Mouse (Mus musculus) v-Abl transformed pro-B cells (cell line): ENCODE results near the gene Tmem176a.
"Not testable (repeated sequence)": the region's sequence is repeated elsewhere in the genome, so short reads cannot be mapped to it uniquely, and the experiment has no call there.

ENCODE experiments used
- in situ Hi-C, 2 experiments: fragments of 400-800 bp; cut with MboI; formaldehyde crosslinking; loops; one replicate each; pipeline ENCODE4 v1.15.1; 2025; ENCODE audit not compliant: unreplicated experiment in 2 of 2

The Tmem176a gene

GRCm38 (mm10) chr6:48840371-48840969, at the start of gene Tmem176a:
TSS of gene Tmem176a (plus strand) at chr6:48840919.
- in situ Hi-C loops, result loop anchor here in 1 of 2 experiments (5.0 kb wide), 1 partner anchor 193 kb away; the partner anchor contains the start of gene Gimap8

GRCm38 (mm10) chr6:48801897-48802296, 38.8 kb upstream of the Tmem176a start:
- in situ Hi-C loops, result no loop called here

GRCm38 (mm10) chr6:48803406-48804051, 37.2 kb upstream of the Tmem176a start:
- in situ Hi-C loops, result no loop called here

- in situ Hi-C loops, result no loop called here
These were observed 36.4 kb upstream of the Tmem176a start for GRCm38 (mm10) chr6:48804346-48804745.

- in situ Hi-C loops, result loop anchor here in 1 of 2 experiments (5.0 kb wide), 1 partner anchor 34 kb away; the partner anchor contains the start of gene Gimap3
These were observed 34.0 kb upstream of the Tmem176a start for GRCm38 (mm10) chr6:48806746-48807145.

GRCm38 (mm10) chr6:48809494-48810219, 31.1 kb upstream of the Tmem176a start:
- in situ Hi-C loops, result loop anchor here in 1 of 2 experiments (5.0 kb wide), 1 partner anchor 37 kb away; the partner anchor contains the start of gene Gimap3

- in situ Hi-C loops, result loop anchor here (5.0 kb wide), 1 partner anchor 42 kb away; no protein-coding TSS in a partner anchor
These were observed 25.7 kb upstream of the Tmem176a start for GRCm38 (mm10) chr6:48815013-48815412.

- in situ Hi-C loops, result loop anchor here (5.0 kb wide), 1 partner anchor 39 kb away; no protein-coding TSS in a partner anchor
These were observed 22.9 kb upstream of the Tmem176a start for GRCm38 (mm10) chr6:48817815-48818214.

- in situ Hi-C loops, result not testable (repeated sequence)
These were observed 18.5 kb upstream of the Tmem176a start for GRCm38 (mm10) chr6:48821991-48822785.

- in situ Hi-C loops, result no loop called here
These were observed 15.7 kb upstream of the Tmem176a start for GRCm38 (mm10) chr6:48825016-48825415.

- in situ Hi-C loops, result no loop called here
These were observed 11.7 kb upstream of the Tmem176a start for GRCm38 (mm10) chr6:48828976-48829375.

- in situ Hi-C loops, result no loop called here
These were observed 11.1 kb upstream of the Tmem176a start for GRCm38 (mm10) chr6:48829651-48830050.

GRCm38 (mm10) chr6:48830241-48830640, 10.5 kb upstream of the Tmem176a start:
- in situ Hi-C loops, result no loop called here

- in situ Hi-C loops, result no loop called here
These were observed 9.6 kb upstream of the Tmem176a start for GRCm38 (mm10) chr6:48831141-48831540.

GRCm38 (mm10) chr6:48832426-48832825, 8.3 kb upstream of the Tmem176a start:
- in situ Hi-C loops, result no loop called here

GRCm38 (mm10) chr6:48833515-48833914, 7.2 kb upstream of the Tmem176a start:
- in situ Hi-C loops, result no loop called here

GRCm38 (mm10) chr6:48835241-48835640, 5.5 kb upstream of the Tmem176a start:
- in situ Hi-C loops, result no loop called here

- in situ Hi-C loops, result no loop called here
These were observed 4.6 kb upstream of the Tmem176a start for GRCm38 (mm10) chr6:48836146-48836545.

GRCm38 (mm10) chr6:48837516-48837915, 3.2 kb upstream of the Tmem176a start:
- in situ Hi-C loops, result no loop called here

- in situ Hi-C loops, result no loop called here
These were observed 2.2 kb upstream of the Tmem176a start for GRCm38 (mm10) chr6:48838321-48839080.
